Mouse (Mus musculus) adrenal gland, postnatal 25 days (tissue): ENCODE measurements around the gene Poldip2. TPM values are rescaled to one million over a fixed set of nuclear protein-coding genes. Genes with fewer than 3 reads are reported as not detected.

Experiments used
- DNase-seq: peaks from one replicate; pipeline ENCODE4 v3.0.0; 2021; ENCODE audit warnings: mixed read lengths
- total RNA-seq: library from RNA; stranded (reverse); gene quantifications from 2 replicates; pipeline ENCODE4 v1.2.3, GENCODE M21; 2021

Gene Poldip2
- total RNA-seq, 1 experiment from 2014 or later: 155 TPM

DNA sequence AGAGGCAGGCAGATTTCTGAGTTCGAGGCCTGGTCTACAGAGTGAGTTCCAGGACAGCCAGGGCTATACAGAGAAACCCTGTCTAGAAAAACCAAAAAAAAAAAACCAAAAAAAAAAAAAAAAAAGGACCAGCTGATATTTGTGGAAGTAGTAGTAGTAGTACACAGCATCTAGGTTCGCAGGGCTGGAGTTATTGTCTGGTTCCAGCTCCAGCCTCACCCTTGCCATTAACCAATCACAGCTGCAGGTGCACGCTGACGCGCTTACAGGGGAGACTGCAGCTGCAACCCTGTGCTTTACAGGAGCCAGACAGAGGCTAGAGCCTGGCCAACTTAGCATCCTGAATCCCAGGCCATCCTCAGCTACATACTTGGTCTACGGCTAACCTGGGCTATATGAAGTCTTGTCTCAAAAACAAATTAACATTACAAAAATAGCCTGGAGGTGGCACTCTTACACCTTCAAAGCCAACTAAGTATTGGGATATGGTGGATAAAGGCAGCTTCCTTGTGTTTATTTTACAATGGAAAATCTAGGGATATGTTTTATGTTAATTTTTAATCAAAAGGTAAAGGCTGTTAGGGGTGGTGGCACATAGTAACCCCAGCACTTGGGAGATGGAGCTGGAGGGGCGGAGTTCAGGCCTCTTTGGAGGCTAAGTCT lies 32.6 kb downstream of the Poldip2 start:
- no peak for DNase-seq

GRCm38 (mm10) chr11:78545181-78545580 lies 33.2 kb downstream of the Poldip2 start:
- no peak for DNase-seq

DNA sequence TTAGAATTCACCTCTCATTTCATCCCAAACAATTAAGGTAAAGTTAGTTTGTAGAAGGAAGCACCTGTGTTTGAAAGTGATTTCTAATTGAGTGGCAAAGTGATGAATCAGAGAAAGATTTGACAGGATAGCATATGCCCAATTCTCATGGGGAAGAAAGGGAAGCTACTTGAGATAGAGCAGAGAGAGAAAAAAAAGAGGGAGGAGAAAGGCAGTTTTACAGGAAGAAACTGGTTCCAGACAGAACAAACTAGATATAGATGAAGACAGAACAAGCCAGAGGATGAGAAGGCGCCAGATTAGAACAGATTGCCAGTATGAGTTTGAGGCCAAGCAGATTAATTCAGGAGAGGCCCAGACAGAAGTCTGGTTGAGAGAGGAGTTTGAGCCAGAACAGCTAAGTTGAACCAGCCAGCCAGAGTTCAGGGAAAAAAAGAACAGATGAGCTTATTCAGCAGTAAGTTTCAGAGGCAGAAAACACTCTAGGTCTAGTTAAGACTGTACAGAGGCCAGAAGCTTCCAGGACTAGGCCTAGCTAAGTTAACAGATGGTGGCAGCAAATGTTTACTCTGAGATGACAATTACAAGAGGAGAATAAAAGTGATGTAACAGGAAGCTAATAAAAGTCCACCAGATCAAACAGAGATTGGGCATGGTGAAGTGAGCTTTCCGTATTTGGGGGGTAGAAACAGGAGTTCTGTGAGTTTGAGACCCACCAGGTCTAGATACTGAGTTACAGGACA lies 35.9 kb downstream of the Poldip2 start:
- DNase-seq: no peak

DNA sequence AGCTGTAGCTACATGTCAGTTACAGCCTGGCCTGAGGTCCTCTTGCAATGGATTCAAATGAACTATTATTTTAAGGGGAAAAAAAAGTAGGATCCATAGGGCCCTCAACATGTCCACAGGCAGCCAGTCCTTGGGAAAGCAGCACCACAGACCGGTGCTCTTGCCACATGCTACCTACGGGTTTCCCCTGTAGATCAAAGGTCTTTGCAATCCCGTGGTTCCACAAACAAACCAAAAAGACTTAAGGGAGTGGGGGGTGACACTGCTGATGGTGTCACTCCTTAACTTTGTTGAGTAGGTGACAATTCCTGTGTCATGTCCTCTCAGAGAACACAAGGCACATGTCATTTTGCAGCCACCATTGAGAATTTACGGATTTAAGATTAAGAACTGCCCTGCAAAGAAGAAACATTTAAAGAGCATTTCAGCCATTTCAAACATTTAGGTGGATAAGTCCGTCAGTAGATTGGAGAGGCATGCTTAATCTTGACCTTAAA lies 37.5 kb downstream of the Poldip2 start:
- no peak for DNase-seq

DNA sequence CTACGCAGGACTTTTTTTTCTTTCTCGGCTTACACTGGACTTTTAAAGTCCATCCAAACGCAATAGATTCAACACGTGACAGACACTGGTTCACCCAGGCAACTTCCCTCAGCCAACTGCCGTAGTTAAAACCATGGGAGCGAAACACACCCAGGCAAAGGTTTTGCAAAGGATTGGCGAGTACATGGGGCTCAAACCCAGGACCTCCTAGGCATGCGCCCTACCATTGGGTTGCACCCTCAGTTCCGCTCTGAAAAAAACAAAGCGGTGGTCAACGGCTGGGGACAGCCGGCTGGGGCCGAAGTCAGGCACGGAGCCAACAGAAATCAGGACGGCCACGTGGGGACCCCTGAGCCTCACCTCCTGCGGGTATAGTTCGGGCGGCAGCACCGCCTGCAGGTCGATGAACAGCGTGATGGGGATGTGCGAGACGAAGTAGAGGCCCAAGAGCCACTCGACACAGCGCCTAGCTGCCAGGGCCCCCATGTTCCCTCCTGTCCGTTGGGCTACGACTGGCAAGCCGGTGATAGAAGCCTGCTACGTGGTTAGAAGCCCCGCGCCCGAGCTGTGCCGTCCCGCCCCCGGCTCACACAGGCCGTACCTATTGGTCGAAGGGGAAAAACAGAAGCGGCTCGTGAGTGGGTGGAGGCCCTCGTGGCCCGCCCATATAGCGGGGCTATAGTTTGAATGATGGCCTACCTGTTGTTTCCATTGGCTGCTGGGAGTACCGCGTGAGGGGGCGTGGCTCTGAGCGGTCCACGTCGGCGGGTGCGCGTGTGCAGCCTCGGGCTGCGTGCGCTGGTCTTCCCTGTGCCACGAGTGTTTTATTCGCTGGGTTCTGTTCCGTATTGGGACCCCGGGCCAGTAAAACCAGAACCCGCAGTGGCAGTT lies 38.4 kb downstream of the Poldip2 start, which contains the start of gene Tmem97:
TSS of gene Tmem97 (minus strand) at position 610 of the 891 bp plus-strand sequence.
- DNase-seq: peak; percentile 93

DNA sequence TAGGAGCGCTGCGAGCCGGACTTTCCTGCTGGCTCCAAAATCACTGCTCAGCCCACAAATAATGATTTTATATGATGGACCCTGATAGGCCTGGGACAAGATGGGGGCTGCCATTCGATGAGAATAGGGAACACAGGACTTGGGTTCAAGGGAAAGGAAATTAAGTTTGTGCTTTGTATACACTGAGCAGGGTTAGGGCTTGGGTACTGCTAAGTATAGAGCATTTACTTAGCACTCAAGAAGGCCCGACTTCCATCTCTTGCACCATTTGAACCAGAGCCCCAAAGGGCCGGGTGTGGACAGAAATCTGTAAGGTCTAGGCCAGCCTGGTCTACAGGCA lies 39.0 kb downstream of the Poldip2 start:
- no peak for DNase-seq

GRCm38 (mm10) chr11:78555623-78556022 lies 43.6 kb downstream of the Poldip2 start:
- DNase-seq: peak; percentile 38

- no peak for DNase-seq
These were observed 44.1 kb downstream of the Poldip2 start for GRCm38 (mm10) chr11:78556070-78556469.

DNA sequence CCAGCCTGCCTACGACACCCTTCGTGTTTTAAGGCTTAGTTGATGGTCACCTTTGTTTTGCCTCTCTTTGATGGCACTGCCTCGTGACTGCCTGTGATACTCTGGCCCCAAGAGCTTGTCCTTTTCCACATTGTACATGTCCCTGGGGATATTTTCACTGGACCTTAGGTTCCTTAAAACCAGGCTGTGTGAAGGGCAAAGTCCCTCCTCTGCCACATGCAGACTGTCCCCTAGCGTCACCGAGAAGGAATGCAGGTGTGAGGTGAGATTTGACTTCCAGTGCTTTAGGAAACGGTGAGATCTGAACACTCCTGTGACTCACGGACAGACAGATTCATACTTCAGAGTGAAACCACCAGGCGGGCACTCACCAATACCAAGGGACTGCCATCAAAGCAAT lies 45.2 kb downstream of the Poldip2 start:
- DNase-seq: no peak

- DNase-seq: peak; percentile 54
These were observed 48.5 kb downstream of the Poldip2 start for GRCm38 (mm10) chr11:78560447-78560846.

DNA sequence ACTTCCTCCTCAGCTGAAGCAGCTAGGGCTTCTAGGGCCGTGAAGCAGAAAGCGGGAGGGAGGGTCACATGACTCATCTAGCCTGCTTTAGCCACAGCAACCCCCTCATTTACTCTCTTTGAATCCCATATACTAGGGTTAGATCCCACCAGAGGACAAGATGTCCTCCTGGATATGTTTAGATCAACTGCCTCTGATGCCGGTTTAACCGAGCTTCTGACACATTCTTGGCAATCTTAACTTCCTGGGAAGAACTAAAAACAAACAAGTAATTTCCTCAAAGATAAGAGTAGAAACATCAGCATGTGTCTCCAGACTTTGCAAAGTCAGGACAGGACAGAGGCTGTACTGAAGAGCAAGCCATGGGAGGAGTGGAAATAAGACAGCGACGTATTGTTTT lies 54.8 kb downstream of the Poldip2 start:
- DNase-seq: peak; percentile 15

- no peak for DNase-seq
These were observed 55.6 kb downstream of the Poldip2 start for GRCm38 (mm10) chr11:78567614-78568013.

DNA sequence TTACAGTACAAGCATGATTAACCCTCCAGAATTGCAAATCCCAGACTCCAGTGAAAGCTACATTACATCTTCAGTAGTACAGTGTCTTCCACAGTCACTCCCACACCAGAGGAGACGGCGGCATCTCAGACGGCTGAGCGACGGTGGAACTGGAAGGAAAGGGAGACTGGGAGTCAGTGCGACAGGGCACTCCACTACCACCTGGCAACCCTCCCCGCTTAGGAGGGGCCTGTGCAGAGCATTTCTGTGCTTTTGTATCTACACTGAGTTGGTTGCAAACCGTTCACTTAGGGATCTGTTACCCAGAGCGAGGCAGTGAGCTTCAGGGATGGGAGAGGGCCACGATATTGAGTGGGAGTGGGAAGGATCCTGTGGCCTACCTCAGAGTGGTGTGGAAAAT lies 56.8 kb downstream of the Poldip2 start:
- DNase-seq: no peak

GRCm38 (mm10) chr11:78569806-78570205 lies 57.8 kb downstream of the Poldip2 start:
- no peak for DNase-seq

DNA sequence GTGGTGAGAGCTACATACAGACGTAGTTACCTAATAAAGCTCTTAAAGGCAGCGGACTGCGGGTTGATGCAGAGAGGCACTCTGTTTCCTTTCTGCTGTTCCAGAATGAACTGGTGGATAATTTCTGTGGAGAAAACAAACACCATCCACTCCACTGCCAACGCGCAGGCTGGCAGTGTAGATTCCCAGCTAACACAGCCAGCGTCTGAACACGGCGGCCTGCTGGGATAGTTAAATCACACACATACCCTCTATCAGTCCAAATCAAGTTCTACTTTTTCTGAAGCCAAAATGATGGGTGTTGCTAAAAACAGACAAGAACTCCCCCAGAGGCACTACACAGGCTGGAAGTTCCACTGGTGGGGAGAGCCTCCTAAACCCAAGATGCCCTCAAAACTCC lies 59.4 kb downstream of the Poldip2 start:
- no peak for DNase-seq

DNA sequence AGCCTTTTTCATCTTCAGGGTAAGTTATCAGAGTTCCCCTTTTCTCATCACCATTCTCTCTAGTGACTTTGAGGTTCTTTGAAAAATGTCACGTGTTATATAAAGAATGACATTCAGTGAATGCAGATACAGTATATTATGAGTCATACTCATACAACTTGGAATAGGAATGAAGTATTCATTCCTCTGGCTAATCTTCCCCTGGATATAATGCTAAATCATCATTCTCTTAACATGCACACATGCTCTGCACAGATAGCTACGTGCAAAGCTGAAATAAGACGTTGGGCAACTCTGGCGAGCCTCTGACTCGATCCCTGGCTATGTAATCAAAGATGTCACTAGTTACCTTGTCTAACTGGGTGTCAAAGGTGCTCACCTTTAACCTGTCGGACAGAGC lies 59.9 kb downstream of the Poldip2 start:
- DNase-seq: no peak

Other genes with a start within 250 kb of the Poldip2 start
- gene BC030499, start 221.4 kb upstream of the Poldip2 start, total RNA-seq: 1.3 and 1.7 TPM in 2 replicates
- 9.5 and 10.7 TPM in 2 replicates for gene Spag5, start 210.7 kb upstream of the Poldip2 start, total RNA-seq
- 20.9 and 23.2 TPM in 2 replicates for gene Aldoc, start 189.2 kb upstream of the Poldip2 start, total RNA-seq
- gene Pigs, start 183.8 kb upstream of the Poldip2 start, total RNA-seq: 57.0 and 63.2 TPM in 2 replicates
- gene Unc119, start 168.7 kb upstream of the Poldip2 start, total RNA-seq: 27.3 and 45.5 TPM in 2 replicates
- 0.36 and 0.86 TPM in 2 replicates for gene Foxn1, start 125.6 kb upstream of the Poldip2 start, total RNA-seq
- gene Slc13a2, start 90.0 kb upstream of the Poldip2 start, total RNA-seq: not detected in 2 replicates
- gene Slc46a1, start 46.5 kb upstream of the Poldip2 start, total RNA-seq: 46.2 and 57.5 TPM in 2 replicates
- gene Sarm1, start 14.4 kb upstream of the Poldip2 start, total RNA-seq: 6.1 and 6.7 TPM in 2 replicates
- gene Vtn, start 13.1 kb upstream of the Poldip2 start, total RNA-seq: 1.1 and 23.3 TPM in 2 replicates
- not detected in 2 replicates for gene Sebox, start 8.7 kb upstream of the Poldip2 start, total RNA-seq
- 32.1 and 35.9 TPM in 2 replicates for gene Tmem199, start within 50 bp of the Poldip2 start, total RNA-seq
- 40.6 and 45.9 TPM in 2 replicates for gene Tnfaip1, start 24.1 kb downstream of the Poldip2 start, total RNA-seq
- 81.9 and 97.8 TPM in 2 replicates for gene Ift20, start 24.2 kb downstream of the Poldip2 start, total RNA-seq
- gene Tmem97, start 38.6 kb downstream of the Poldip2 start, total RNA-seq: 63.8 and 70.1 TPM in 2 replicates
- 66.5 and 93.9 TPM in 2 replicates for gene Nlk, start 185.2 kb downstream of the Poldip2 start, total RNA-seq
- gene Ccnq, start 239.5 kb downstream of the Poldip2 start, total RNA-seq: 66.6 and 73.8 TPM in 2 replicates